Mouse (Mus musculus): ENCODE data around the gene Eif2ak2. TPM values are rescaled to one million over a fixed set of nuclear protein-coding genes. Genes with fewer than 3 reads are reported as not detected.

Eif2ak2 gene
- polyA plus RNA-seq, 1 experiment from 2014 or later = 6.5 TPM

DNA sequence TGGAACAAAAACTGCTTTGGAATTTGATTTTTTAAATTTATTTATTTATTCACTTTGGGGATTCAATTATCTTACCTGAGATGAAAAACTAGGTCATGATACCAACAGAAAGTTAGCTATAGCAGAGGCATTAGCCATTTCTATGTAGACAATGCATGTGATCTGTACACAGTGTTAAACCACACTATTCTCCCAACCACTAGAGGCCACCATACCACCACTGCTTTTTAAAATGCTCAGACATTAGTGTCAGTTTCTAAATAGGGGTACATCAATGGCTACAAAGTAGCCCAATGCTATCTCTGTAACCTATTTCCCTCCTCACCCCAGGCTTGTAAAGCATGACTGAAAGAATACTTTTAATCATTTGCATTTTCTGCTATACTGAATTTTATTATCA lies 73.4 kb downstream of the Eif2ak2 start:
- DNase-seq (ENCODE audit: low spot score) (no peak), ATAC-seq (replicated peaks; ENCODE audit: low FRiP score) (no peak)
- Histone ChIP-seq H3K36me3 (ENCODE audit: control insufficient read depth, insufficient read depth, low read length) (no peaks in the 10 kb centered on the region; the same call in 1 of the 2 replicates), H3K4me2 (ENCODE audit: low read depth, low read length, severe bottlenecking) (no peak overlapping the region), H3K9ac (ENCODE audit: low read length) (no peak overlapping the region), H3K27me3 (ENCODE audit: control insufficient read depth, insufficient read depth, low read length) (no peaks in the 10 kb centered on the region), H3K9me3 (ENCODE audit: control insufficient read depth, low read length) (no peaks in the 10 kb centered on the region), H3K4me3 (ENCODE audit: low read depth, low read length) (no peak overlapping the region), H3K27ac (ENCODE audit: low read depth, low read length) (no peak overlapping the region), H3K4me1 (replicated peaks; ENCODE audit: control insufficient read depth, insufficient read depth, low read length) (no peaks in the 10 kb centered on the region)

Other genes with a start within 250 kb of the Eif2ak2 start
- gene Strn, start 145.4 kb downstream of the Eif2ak2 start, polyA plus RNA-seq (2014; fragmentation: Nextera tagmentation; extraction: Ambion mirVana) = 6.7 and 8.5 TPM in 2 replicates
- gene Heatr5b, start 47.2 kb downstream of the Eif2ak2 start, polyA plus RNA-seq (2014; fragmentation: Nextera tagmentation; extraction: Ambion mirVana) = 18.3 and 19.8 TPM in 2 replicates
- 34.7 and 38.0 TPM in 2 replicates for gene Gpatch11, start 47.0 kb downstream of the Eif2ak2 start, polyA plus RNA-seq (2014; fragmentation: Nextera tagmentation; extraction: Ambion mirVana)
- 0.33 TPM in 1 of 2 replicates, not detected in the other for gene Sult6b1, start 24.4 kb upstream of the Eif2ak2 start, polyA plus RNA-seq (2014; fragmentation: Nextera tagmentation; extraction: Ambion mirVana)
- gene Cebpzos, start 33.9 kb upstream of the Eif2ak2 start, polyA plus RNA-seq (2014; fragmentation: Nextera tagmentation; extraction: Ambion mirVana) = 98.7 and 121 TPM in 2 replicates
- 57.6 and 59.9 TPM in 2 replicates for gene Cebpz, start 54.5 kb upstream of the Eif2ak2 start, polyA plus RNA-seq (2014; fragmentation: Nextera tagmentation; extraction: Ambion mirVana)
- 46.1 and 52.7 TPM in 2 replicates for gene Ndufaf7, start 54.6 kb upstream of the Eif2ak2 start, polyA plus RNA-seq (2014; fragmentation: Nextera tagmentation; extraction: Ambion mirVana)
- gene Prkd3, start 138.2 kb upstream of the Eif2ak2 start, polyA plus RNA-seq (2014; fragmentation: Nextera tagmentation; extraction: Ambion mirVana) = 55.5 and 60.5 TPM in 2 replicates
- 6.7 and 7.6 TPM in 2 replicates for gene Qpct, start 169.3 kb upstream of the Eif2ak2 start, polyA plus RNA-seq (2014; fragmentation: Nextera tagmentation; extraction: Ambion mirVana)